Mouse (Mus musculus) lung, postnatal 0 days (tissue): ENCODE results near the gene Exoc6b.

Source experiments
- CTCF ChIP-seq: IDR thresholded peaks from 2 replicates; pipeline ENCODE4 v1.5.1; 2016; ENCODE audit warnings: antibody characterized with exemption, mild to moderate bottlenecking
- EP300 ChIP-seq: IDR thresholded peaks from 2 replicates; pipeline ENCODE4 v1.6.1; 2016; ENCODE audit warnings: antibody characterized with exemption, mild to moderate bottlenecking, control low read depth

DNA sequence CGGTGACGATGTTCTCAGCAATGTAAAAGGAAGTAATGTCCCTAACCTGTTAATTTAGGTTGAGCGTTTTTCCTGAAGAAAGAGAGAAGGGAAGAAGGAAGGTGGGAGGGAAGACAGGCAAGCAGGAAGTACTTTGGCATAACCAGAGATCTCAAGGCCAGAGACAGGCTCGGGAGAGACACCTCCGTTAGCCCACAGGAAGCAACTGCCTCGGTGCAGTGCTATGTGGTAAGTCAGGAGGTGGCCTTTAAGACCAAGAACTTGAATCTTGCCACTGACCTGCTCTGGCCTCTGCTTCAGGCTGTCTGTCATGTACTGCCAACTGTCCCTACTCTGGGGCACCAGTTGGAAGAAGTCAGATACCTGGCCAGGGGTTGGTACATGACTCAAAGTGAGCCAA, 500.4 kb downstream of the Exoc6b start:
- TF ChIP-seq CTCF (no peak), EP300 (no peak)
